Mouse (Mus musculus) limb, embryonic 11.5 days (tissue): Measurements from ENCODE around the gene Timm10b. TPM values are rescaled to one million over a fixed set of nuclear protein-coding genes. Genes with fewer than 3 reads are reported as not detected.

Source experiments
- ATAC-seq: fragments of 200-750 bp; cut with Nextera tagmentation; 2 replicates; pipeline ENCODE4 v1.8.0; 2017; ENCODE audit warnings: low read depth; ENCODE audit not compliant: insufficient number of reproducible peaks, low FRiP score, low TSS enrichment
- DNase-seq: peaks from one replicate; pipeline ENCODE4 v3.0.0-alpha.2; 2015; ENCODE audit warnings: low spot score
- H3K27ac ChIP-seq: fragments of 300-500 bp; sonication (generic); replicated peaks from 2 replicates; pipeline ENCODE4 v1.5.1; 2014; ENCODE audit warnings: low read depth, mild to moderate bottlenecking, low read length
- H3K27me3 ChIP-seq: fragments of 300-500 bp; sonication (generic); 2 replicates; pipeline ENCODE4 v1.6.1; 2014; ENCODE audit warnings: mild to moderate bottlenecking, low read length, mixed read lengths; ENCODE audit not compliant: control insufficient read depth, insufficient read depth
- H3K36me3 ChIP-seq: fragments of 300-500 bp; sonication (generic); 2 replicates; pipeline ENCODE4 v1.6.1; 2014; ENCODE audit warnings: mild to moderate bottlenecking, low read length, moderate library complexity, mixed read lengths; ENCODE audit not compliant: control insufficient read depth, insufficient read depth
- H3K4me1 ChIP-seq: fragments of 300-500 bp; sonication (generic); 2 replicates; pipeline ENCODE4 v1.6.1; 2014; ENCODE audit warnings: low read length, mixed read lengths; ENCODE audit not compliant: control insufficient read depth, insufficient read depth
- H3K4me2 ChIP-seq: fragments of 300-500 bp; sonication (generic); 2 replicates; pipeline ENCODE4 v1.6.1; 2014; ENCODE audit warnings: low read depth, mild to moderate bottlenecking, moderate library complexity; ENCODE audit not compliant: severe bottlenecking
- H3K4me3 ChIP-seq: fragments of 300-500 bp; sonication (generic); 2 replicates; pipeline ENCODE4 v1.5.1; 2014; ENCODE audit warnings: low read depth, low read length
- H3K9ac ChIP-seq: fragments of 300-500 bp; sonication (generic); 2 replicates; pipeline ENCODE4 v1.6.1; 2014; ENCODE audit warnings: mild to moderate bottlenecking, low read length
- H3K9me3 ChIP-seq: fragments of 300-500 bp; sonication (generic); 2 replicates; pipeline ENCODE4 v1.6.1; 2016; ENCODE audit warnings: low read length; ENCODE audit not compliant: control insufficient read depth
- WGBS: fragments of 180-500 bp; shearing (Covaris S2); extraction: QIAGEN DNeasy Blood & Tissue Kit; methylation state at CpG from one replicate; pipeline ENCODE4 v1.1.7; 2014; 5-methylcytosine and 5-hydroxymethylcytosine counted together
- polyA plus RNA-seq: library from polyadenylated mRNA; unstranded; fragments of >200 nt; fragmentation: Nextera tagmentation; extraction: Ambion mirVana; gene quantifications from 2 replicates; pipeline ENCODE4 v1.2.1, GENCODE M21; 2014

The Timm10b gene
- polyA plus RNA-seq, 1 experiment from 2014 or later, result 166 TPM

- 0 out of 2 replicates have a peak within 1 kb of the TSS, but pooled peaks have one; percentile 30 for H3K27ac ChIP-seq
- H3K9me3 ChIP-seq, result no peaks in the 10 kb centered on the region
- no peaks in the 10 kb centered on the region for H3K4me1 ChIP-seq
- peak; percentile 79 for DNase-seq
- no peaks in the 10 kb centered on the region for H3K27me3 ChIP-seq
- no peaks in the 10 kb centered on the region for H3K36me3 ChIP-seq
- H3K4me3 ChIP-seq, result peak within 1 kb of the TSS; percentile 26
- peak; percentile 92 for ATAC-seq
- 4% methylated on average over 17 of the region's 17 CpGs for WGBS
- peak within 1 kb of the TSS; percentile 30 for H3K4me2 ChIP-seq
- peak within 1 kb of the TSS; percentile 34 for H3K9ac ChIP-seq
Measured at GRCm38 (mm10) chr7:105650639-105651435, 11.0 kb downstream of the Timm10b start, which contains the start of gene Dnhd1. TSS of gene Dnhd1 (plus strand) at chr7:105650827.

DNA sequence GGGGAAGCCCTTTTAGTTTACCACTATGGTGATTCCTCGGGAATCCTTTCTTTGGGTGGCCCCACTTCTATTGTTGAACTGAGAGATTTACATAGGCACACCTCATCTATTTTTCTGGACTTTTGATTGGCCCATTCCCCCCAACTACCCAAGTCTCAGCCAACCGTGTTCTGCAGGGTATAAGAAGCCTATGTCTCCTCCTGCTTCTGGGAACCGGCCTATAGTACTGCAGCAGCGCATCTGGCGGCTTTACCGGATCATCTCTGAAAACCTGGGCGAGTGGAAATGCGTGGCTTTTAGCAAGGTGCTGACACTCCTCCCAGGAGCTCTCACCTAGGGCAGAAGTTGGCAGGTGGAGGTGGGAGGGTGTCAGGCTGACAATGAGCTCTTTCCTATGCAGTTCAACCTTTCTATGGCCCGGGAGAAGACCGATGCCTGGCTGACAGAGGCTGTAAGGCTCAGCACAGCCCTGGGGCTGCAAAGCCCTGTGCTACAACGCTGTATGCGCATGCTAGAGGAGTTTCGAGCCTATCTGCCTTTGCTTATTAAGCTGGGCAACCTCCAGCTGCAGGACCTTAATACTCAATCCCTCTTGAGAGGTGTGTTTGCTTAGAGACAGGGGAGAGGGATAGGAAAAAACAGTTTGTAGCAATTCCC lies 45.8 kb downstream of the Timm10b start:
- WGBS, result 15% methylated on average over 13 of the region's 13 CpGs
- ATAC-seq (no peak; the same call in 1 of the 2 replicates), DNase-seq (peak; percentile 24)
- no peak overlapping the region for H3K4me3 ChIP-seq
- no peaks in the 10 kb centered on the region for H3K4me1 ChIP-seq
- no peaks in the 10 kb centered on the region for H3K27me3 ChIP-seq
- no peaks in the 10 kb centered on the region for H3K9me3 ChIP-seq
- H3K27ac ChIP-seq, result no peak overlapping the region
- no peak overlapping the region for H3K4me2 ChIP-seq
- no peaks in the 10 kb centered on the region for H3K36me3 ChIP-seq
- no peak overlapping the region for H3K9ac ChIP-seq

DNA sequence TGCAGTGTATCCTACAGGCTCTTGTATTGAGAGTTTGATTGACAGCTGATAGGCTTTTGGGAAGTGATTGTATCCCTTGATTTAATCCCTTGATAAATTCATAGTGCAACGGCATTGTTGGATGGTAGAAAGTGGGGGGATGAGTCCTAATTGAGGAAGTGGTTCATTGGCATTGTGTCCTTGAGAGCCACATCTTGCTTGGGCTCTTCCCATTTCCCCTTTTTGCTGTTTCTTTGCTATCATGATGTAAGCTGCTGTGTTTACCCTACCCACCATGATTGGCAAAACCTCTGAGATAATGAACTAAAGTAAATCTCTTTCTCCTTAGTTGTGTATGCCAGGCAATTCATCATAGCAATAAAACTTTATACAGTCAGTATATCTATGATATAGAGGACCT lies 51.0 kb downstream of the Timm10b start:
- no peak overlapping the region for H3K4me2 ChIP-seq
- no peaks in the 10 kb centered on the region for H3K27me3 ChIP-seq
- H3K9me3 ChIP-seq, result no peaks in the 10 kb centered on the region
- no peaks in the 10 kb centered on the region for H3K4me1 ChIP-seq
- no peak overlapping the region for H3K27ac ChIP-seq
- 86% methylated on average over 1 of the region's 1 CpGs for WGBS
- no peak overlapping the region for H3K9ac ChIP-seq
- H3K4me3 ChIP-seq, result no peak overlapping the region
- DNase-seq (no peak), ATAC-seq (no peak)
- no peaks in the 10 kb centered on the region for H3K36me3 ChIP-seq

Other genes with a start within 250 kb of the Timm10b start
- gene Fam160a2, start 240.0 kb upstream of the Timm10b start, polyA plus RNA-seq, result 36.6 and 37.3 TPM in 2 replicates
- not detected in 2 replicates for gene Cnga4, start 235.5 kb upstream of the Timm10b start, polyA plus RNA-seq
- not detected in 2 replicates for gene Cckbr, start 214.3 kb upstream of the Timm10b start, polyA plus RNA-seq
- gene Cavin3, start 157.8 kb upstream of the Timm10b start, polyA plus RNA-seq, result 21.0 and 21.1 TPM in 2 replicates
- gene Smpd1, start 85.7 kb upstream of the Timm10b start, polyA plus RNA-seq, result 31.6 and 32.6 TPM in 2 replicates
- 54.5 and 60.1 TPM in 2 replicates for gene Apbb1, start 58.4 kb upstream of the Timm10b start, polyA plus RNA-seq
- 0.13 TPM in 1 of 2 replicates, not detected in the other for gene Hpx, start 39.9 kb upstream of the Timm10b start, polyA plus RNA-seq
- gene Trim3, start 6.5 kb upstream of the Timm10b start, polyA plus RNA-seq, result 22.7 and 25.8 TPM in 2 replicates
- gene Arfip2, start 360 bp downstream of the Timm10b start, polyA plus RNA-seq, result 72.6 and 80.0 TPM in 2 replicates
- 15.1 and 16.0 TPM in 2 replicates for gene Gm45799, start 496 bp downstream of the Timm10b start, polyA plus RNA-seq
- gene Dnhd1, start 10.8 kb downstream of the Timm10b start, polyA plus RNA-seq, result 0.62 and 1.2 TPM in 2 replicates
- 224 and 237 TPM in 2 replicates for gene Ilk, start 96.5 kb downstream of the Timm10b start, polyA plus RNA-seq
- 48.4 and 50.6 TPM in 2 replicates for gene Rrp8, start 97.3 kb downstream of the Timm10b start, polyA plus RNA-seq
- 166 and 179 TPM in 2 replicates for gene Taf10, start 104.3 kb downstream of the Timm10b start, polyA plus RNA-seq
- gene Tpp1, start 112.2 kb downstream of the Timm10b start, polyA plus RNA-seq, result 35.9 and 41.7 TPM in 2 replicates
- 22.8 and 25.5 TPM in 2 replicates for gene Dchs1, start 147.6 kb downstream of the Timm10b start, polyA plus RNA-seq
- 319 and 328 TPM in 2 replicates for gene Mrpl17, start 171.0 kb downstream of the Timm10b start, polyA plus RNA-seq